Mouse (Mus musculus) thymus, postnatal 4 days (tissue): ENCODE measurements at regions not wholly inside any gene's neighbourhood (a gene's known extent, or its start where the extent isn't known, plus 50 kb on each side); places are given as distances from the start of the nearest gene placed in this dataset.

ENCODE experiments used
- DNase-seq: peaks from one replicate; pipeline ENCODE4 v3.0.0; 2021

DNA sequence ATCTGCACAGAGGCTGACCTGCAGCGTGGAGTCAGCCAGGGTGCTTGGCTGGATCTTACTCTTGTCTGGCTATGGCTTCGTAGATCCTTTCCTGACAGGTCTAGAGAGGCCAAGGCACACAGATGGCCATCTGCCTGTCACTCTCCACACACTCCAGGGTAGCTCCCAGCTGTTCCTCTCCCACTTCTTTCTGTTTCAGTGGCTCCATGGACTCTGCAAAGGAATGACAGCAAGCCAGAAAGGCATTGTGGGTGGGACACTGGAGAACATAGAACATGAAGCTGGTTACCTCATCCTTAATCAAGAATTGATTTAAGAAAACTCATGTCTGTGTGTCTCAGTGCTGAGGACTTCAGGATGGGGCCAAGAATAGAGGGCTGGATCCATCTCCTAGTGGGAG lies 403.9 kb downstream of the Rps24 start:
- no peak for DNase-seq

DNA sequence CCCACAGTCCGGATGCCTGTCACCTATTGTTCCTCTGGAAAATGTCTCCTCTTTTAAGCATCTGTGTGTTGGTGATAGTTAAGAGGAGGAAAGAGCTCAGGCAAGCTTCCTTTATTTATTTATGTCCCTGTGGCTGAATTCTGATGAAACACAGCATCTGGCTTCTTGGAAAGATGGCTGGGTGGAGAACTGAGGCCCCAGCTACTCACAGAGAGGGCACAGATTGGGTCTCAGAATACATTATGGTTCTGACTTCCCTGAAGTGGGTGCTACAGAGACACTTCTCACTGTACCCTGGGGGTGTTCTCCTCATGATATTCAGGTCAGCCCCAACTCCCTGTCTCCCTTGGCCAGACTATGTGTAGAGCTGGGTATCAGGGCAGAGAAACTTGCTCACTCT lies 408.3 kb downstream of the Rps24 start:
- no peak for DNase-seq

DNA sequence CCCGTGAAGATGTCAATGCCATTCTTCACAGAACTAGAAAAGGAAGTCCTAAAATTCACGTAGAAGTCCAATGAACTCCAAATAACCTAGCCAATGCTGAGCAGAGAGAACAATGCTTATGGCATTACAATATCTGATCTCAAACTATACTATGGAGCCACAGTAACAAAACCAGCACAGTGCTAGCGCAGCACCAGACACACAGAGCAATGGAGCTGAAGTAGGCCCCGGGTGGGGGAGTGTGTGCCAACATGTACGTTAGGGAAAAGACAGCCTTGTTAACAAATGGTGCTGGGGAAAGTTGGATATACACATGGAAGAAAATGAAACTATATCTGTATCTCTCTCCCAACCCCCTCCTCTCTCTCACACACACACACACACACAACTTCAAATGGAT lies 409.8 kb downstream of the Rps24 start:
- DNase-seq, result no peak

DNA sequence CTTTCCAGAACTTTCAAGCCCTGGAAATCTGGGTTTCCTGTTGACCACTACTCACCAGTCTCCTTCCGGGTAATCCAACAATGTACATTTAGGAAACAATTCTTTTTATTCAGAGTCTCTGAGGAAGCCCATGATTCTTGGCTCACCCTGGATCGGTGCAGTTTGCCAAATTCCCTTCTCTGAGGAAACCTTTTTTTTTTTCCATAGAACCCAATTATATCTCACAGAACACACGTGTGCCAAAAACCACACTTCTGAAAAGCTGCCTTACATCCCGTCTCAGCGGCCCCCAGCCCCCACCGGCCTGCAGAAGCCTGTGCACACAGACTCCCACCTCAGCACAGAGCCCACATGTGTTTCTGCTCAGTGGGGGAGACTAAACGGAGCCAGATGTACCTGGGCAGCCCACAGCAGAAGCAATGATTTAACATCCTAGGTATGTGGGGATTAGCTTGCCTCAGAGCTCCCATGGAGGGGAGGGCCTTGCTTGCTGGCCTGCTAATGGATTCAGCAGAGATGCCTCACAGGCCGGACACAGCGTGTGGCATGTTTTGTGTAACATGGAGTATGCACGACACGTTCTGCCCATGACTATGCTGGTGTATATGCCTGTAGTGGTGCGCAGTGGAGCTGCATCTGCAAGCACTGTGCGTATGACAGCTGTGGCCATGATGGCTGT lies 413.7 kb downstream of the Rps24 start:
- no peak for DNase-seq

DNA sequence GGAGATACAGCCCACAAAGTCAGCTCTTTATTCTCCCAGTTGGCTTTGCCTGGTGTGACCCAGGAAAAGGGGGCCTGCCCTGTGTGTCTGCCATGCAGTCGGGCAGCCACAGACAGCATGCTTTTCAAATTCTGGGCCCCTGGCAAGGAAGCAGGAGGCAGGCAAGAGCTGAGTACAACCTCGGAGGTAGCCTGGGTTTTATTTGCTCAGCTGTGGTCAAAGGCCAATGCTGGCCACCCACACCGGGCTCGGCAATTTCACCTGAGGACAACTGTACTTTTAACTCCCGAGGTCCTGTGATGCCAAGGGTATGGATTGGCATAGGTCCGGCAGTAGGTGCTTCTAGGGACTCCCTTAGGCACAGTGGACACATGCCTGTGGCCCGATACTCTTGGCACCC lies 414.8 kb downstream of the Rps24 start:
- DNase-seq, result no peak

DNA sequence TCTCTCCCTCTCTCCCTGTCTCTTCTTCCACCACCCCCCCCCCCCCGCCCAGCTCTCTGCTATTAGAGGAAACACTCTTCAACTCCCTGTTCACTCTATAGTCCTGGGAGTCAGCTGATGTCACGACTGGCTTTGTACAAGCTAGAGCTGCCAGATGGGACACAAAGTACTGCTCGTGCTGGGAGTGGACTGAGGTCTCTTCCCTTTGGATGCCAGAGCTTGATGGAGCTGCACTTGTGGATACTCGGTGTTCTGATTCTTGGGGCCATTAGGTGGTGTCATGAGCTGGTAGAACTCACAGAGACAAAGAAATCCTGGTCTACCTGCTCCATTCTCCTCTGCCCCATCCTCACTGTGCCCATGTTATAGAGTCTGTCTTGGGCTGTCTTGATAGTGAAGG lies 415.9 kb downstream of the Rps24 start:
- no peak for DNase-seq

DNA sequence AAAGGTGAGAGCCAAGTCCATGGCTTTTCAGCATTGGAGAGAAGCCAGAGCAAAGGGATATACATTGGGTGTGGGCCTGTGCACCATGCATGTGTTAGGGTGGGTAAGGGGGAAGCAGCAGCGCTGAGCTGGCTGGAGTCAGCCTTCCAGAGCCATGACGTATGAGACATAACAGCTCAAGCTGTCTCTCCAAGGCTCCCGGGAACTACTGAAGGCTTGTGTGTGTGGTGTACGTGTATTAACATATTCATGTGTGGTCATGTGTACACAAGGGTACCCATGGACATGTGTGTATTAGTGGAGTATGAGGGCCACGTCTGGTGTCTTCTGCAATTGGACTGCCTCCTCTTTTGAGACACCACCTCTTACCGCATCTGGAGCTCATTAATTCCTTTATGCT lies 417.8 kb downstream of the Rps24 start:
- no peak for DNase-seq

DNA sequence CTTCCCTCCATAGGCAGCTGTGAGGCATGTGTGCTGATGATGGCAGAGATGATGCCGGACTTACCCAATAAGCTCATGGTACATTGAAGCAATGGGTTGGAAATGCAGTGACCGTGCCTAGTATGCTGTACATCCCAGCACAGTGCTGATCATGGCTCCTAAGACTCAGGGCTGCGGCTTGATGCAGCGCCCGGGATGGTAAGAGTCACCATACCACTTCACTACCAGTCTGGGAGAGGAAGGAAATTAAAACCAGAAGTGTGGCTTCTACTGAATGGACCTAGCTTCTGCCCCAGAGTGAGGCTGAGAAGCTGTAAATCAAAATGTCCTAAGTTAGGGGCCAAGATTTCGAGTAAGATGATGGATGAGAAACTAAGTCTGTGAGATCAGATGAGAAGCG lies 420.0 kb downstream of the Rps24 start:
- no peak for DNase-seq

DNA sequence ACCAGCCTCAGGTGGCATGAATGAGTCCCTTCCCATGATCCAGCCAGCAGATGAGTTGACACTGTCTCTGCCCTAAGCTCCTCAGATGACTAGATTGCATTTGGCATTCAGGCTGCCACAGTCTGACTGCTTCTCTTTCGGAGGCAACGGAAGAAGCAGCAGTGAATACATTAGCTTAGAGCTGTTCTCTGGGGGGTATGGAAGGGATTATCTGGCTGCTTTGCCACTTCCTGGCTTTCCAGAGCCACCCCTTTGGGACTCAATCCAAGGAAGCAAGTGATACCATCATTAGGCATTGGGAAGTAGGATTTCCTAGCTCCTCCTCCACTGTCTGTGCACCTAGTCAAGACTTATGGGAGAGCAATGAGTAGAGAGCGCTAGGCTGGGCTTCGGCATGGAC lies 421.5 kb downstream of the Rps24 start:
- no peak for DNase-seq

DNA sequence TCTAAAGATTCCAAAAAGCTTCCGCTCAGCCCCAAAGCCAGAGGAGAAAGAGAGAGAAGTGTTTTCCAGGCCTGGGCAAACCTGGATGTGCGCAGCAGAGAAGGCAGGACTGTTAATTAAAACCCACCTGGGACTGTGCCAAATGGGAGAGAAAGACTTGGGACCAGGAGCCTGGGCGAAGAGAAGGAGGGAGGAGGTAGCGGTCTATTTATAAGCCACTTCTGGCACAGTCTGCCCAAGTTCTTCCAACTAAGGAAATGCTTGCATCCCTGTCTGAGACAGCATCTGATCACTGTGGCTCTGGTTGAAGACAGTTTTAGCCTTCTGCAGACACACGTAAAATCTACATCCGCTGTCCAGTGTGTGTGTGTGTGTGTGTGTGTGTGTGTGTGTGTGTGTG lies 424.7 kb downstream of the Rps24 start:
- DNase-seq, result no peak

DNA sequence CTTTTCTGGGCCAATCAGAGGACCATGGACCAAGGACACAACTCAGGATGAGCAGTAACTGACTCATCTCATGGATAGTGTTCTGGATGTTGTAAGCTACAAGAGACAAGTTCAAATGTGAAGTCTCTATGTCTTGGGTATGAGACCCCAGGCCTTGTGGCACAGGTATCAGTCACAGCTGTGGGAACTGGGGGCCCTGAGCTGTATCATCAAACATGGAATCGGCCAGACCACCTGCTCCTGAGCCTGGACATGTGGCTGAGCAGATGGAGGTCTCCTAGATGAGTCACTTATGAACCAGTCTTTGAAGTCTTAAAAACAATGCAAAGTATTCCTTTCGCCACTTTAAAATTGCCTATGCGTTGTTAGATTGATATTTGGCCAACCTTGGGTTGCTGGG lies 432.1 kb downstream of the Rps24 start:
- DNase-seq, result no peak

DNA sequence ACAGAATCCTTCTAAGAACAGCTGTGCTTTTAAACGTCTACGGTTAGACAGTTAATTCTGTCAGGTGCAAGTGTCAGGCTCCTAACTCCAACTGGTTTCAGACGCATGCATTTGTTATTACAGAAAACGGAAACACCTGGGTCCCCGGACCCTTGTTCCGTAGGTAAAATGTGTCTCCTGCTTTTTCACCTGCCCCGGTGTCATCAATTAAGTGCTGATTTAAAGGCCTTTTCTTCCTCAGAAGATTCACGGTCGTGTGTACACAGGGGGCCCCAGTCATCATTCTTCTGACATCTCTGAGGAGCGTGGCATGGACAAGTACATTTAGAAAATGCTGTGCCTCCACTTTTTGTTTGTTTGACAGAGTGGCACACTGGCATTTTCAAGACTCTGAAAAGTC lies 435.1 kb downstream of the Rps24 start:
- no peak for DNase-seq

DNA sequence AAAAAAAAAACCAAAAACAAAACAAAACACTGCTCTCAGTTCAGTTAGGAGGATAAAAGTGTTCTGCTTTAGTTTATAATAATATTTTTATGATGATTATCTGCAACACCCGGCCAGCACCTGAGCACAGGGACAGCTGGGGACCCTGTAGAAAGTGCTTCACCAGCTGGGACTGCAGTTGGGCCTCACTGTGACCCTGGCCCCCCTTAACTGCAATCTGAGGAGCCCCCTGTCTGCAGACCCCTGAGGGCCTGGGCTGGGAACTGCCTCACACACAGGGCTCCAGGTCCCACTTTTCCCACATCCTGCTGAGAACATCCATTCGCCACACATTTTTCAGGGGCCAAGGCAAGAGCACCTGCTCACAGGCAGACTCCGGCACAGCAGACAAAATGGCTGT lies 437.6 kb downstream of the Rps24 start:
- no peak for DNase-seq

DNA sequence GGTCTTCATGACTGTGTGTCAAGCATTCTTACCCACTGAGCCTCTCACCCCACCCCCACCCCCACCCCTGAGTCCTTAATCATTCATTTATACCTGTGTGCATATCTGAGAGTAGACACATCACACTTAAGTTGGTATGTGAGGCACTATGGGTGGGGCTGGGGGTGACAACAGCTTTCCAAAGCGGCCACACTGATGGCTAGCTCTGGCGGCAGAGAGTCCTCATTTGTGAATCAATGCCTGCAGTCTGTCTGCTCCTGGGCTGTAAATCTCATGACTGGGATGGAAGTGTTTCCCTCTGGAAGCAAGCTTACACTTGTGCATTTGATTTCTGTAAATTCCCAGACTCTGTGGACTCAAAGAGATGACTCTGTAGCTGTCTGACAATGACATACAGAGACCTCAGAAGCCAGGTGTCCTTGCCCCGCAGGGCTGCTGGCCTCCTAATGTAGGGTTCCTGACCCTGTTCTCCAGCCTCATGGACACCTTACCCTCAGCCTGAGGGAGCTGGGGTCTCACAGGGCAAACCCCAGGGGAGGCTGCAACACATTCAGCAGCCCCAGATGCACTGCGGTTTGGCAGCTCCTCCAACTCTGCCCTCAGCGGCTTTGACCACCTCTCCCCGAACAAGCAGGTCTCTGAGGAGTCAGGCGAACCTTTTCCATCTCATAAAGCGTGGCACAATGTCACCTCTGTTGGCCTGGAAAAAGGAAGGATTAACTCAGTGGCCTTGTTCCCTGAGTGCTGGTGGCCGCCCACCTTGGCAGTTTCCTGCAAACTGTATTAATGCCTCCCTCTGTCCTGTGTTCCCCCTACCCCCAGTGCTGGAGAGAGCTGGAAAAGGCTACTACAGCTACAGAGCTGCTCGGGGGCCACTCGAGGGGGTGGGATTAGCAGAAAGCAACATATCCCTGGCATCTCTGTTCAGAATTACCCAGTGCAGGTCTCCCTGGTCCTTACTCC lies 439.4 kb downstream of the Rps24 start:
- no peak for DNase-seq

DNA sequence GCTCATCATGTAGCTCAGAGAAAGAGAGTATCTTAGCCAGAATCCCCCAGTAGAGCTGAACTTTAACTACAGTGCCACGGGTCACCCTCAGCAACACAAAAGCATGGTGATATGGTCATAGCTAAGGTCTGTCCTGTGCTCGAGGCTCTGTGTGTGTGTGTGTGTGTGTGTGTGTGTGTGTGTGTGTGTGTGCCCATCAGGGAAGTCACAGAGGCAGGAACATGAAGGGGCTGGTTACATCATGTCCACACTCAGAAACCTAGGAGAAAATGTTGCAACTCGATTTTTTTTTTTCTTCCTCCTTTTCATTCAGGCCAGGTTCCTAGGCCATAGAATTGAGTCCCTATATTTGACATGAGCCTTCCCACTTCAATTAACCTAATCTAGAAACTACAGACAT lies 441.8 kb downstream of the Rps24 start:
- no peak for DNase-seq

DNA sequence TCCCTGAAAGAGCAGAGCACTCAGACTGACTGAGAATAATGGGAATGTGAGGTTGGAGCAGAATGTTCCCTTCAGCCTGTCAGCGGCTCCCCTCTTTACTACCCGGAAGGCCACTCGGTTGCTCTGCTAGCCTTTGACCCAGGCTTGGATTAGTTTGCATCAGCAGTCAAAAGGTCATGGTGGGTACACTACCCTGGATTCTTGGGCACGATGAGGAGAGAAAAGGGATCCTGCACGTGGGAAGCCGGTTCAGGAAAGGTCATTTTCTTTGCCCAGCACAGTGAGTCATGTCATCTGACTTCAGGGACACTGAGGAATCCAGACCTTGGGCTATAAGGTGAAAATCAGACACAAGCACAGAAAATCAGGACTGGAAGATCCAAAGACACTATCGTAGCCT lies 443.3 kb downstream of the Rps24 start:
- DNase-seq, result no peak

DNA sequence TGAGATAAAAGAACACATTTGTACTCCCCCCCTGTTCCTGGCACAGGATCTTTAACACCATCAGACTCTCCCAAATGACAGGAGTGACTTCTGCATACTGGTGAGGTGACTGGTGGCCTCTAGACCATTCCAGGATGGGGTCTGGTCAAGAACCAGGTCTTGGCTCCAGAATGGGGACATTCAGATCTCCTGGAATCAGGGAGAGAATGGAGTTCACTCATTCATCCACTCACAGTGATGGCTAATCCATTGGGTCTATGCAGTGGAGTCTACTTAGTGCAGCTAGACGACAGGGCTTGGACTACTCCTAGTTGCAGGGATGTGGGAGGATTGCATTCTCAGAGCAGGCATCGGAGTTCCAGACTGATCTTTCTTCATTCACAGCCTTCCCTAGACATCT lies 451.0 kb downstream of the Rps24 start:
- DNase-seq, result no peak

DNA sequence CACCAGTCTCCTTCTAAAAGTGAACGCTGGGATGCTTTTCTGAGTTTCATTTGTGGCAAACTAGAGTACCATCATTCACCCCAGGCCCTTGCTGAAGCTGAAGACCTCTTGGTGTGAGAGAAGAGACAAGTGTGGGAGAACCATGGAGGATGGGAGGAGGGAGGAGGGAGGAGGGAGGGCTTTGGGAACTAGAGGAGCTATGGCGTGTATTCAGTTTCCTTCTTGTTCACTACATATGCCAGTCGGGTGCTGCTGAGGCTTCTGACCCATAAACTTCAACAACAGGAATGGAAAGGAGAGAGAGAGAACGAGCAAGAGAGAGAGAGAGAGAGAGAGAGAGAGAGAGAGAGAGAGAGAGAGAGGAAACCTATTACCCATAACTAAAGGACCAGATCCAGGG lies 452.1 kb downstream of the Rps24 start:
- DNase-seq, result no peak

DNA sequence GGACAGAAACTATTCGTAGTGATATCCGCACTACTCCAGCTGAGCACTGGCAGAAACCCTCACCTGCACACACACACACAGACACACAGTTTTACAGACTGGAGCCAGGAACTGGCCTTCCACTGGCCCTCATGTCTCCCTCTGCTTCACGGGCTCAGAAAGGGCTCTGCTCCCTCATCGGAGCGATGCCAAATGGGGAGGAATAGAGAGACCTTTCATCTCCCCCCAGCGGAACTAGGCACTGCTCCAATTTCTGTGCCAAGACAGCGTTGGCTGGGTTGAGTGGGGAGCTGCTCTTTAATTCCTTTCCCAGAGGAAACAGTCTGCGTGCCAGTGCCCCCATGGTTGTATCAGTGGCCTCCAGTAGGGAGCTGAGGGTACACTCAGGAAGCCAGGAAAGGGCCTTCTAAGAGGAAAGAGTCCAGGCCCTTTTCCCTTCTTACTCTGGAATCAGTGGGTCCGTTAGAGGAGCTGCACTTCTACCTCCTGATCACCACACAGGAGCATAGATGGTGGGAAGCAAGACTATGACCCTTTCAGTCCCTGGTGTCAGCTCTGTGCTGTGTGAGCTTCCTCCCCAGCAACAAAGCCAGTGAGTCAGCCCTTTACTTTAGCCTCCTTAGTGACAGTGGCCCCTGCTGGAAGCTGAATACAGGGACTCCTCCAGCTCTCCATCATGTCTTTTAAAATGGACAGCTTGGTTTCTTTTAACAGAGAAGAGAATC lies 452.7 kb downstream of the Rps24 start:
- DNase-seq, result no peak

DNA sequence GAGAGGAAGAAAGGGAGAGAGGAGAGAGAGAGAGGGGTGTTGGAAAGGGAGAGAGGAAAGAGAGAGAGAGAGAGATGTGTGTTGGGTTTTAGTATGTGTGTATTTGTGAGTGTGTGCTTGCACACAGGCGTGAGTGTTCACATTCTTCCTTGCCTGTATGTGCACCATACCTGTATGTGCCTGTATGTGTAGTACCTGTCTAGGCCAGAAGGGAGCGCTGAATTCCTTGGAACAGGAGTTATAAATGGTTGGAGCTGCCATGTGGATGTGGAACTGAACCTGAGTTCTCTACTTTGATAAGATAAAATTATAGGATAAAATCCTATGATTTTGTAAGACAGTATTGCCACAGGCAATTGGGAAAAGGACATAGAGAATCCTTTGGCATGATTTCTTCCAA lies 458.8 kb downstream of the Rps24 start:
- peak; percentile 48 for DNase-seq

DNA sequence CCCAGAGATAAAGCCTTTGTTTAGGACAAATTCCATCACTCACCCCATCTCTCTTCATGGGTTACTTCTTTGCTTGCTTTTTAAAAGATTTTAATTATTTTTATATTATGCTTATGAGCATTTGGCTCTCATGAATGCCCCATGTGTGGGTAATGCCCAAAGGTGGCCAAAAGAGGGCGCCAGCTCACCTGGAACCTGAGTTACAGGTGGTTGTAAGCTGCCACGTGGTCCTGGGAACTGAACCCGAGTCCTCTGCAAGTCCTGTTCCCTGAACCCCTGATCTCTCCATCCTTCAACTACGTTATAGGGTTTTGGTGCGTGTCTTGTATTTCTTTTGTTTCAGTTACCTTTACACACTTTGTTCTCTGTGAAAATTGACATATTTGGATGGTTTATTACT lies 460.2 kb downstream of the Rps24 start:
- DNase-seq, result no peak

DNA sequence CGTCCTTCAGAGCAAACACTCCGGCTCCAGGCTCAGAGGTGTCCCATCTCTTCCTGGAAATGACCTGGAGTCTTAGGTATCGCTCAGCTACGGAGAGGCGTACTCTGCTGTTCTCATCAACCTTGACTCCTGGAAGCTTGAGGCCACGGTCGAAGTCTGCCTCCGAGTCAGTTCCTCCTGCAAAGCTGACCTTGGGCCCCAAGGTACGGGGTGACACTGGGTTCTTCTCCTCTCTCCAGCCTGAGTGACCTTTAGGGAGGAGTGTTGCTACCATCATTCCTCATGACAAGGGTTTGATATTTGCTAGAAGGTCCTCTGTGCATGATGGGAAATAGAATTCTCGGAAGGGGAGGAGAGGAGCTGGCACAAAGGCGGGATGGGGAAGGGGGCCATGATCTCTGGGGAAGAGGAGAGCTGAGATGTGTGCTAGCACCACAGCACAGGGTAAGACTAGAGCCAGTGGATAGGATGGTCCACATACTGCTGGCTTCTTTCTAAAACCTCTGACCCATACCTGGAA lies 469.0 kb downstream of the Rps24 start:
- DNase-seq, result no peak

DNA sequence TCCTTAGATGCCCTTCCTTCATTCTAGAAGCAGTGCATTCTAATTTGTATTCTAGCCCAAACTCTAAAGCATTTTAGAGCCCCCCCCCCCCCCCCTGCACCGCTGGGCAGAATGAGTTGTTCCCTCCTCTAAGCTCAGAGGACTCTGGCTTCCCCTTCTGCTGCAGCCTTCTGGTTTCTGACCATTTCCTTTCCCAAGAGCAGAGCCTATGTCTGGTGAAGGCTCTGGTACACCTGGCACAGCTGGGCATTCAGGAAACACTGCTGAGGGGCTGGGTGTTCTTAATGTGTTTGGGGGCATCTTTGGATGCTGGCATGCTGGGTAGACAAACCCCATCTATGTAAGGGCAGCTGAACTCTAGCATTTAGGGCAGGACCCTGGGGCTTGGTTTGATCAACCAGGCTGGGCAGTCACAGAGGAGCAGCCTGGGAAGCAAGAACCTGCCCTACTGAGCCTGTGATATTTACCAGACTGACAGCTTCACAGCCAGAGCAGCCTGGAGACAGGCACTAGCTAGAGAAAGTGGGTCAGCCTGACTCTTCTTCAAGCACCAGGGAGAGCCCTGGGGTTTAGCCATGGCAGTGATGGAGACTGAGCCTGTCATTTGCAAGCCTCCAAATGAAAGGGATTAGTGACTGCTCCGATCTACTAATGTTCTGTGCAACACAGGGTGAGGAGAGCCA lies 469.7 kb downstream of the Rps24 start:
- DNase-seq, result no peak
